Mouse (Mus musculus) mouse embryonic stem cell (cell line): Measurements from ENCODE around the gene Col4a2.

Experiments
- in situ Hi-C, 2 experiments: fragments of 300-500 bp; cut with MboI; formaldehyde crosslinking; loops; 1 replicate in 1 of 2; 3 replicates in 1 of 2; pipeline ENCODE4 v1.14.3; 2019 to 2020; ENCODE audit warnings: low sequenced_read_pairs in 2 of 2, low pct_unique_long_range_greater_than_20kb in 1 of 2, mixed read lengths in 1 of 2; ENCODE audit not compliant: unreplicated experiment in 1 of 2

Gene Col4a2

DNA sequence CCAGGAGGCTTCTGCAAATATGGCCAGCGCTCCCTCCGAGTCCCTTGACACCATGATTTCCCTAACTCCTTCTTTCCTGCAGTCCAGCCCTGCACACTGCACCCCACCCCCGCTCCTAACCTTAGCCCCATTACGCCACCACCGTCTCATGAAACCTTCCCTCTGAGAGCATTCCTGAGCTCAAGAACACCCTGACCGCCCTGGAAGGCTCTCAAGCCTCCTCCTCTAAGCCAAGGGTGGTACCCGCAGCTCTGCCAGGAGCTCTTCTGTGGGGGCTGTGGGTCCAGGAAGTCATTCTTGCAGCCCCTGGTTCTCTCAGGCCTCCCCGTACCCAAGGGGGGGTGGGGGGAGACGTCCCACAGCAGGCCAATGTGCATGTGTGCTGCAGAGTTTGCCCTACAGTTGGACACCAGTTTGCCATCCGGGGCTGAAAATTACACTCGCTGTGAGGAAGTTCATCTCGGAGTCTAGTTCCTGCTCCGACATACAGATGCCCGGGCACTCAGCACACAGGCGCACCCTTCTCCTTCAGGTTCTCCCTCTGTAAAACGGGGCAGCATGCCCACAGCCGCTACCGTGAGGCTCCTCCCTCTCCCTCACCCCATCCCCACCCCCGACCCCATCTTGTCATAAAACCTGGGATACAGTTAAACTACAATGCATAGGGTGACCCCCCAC is 57.1 kb downstream of the Col4a2 start:
- in situ Hi-C loops: no loop called here

DNA sequence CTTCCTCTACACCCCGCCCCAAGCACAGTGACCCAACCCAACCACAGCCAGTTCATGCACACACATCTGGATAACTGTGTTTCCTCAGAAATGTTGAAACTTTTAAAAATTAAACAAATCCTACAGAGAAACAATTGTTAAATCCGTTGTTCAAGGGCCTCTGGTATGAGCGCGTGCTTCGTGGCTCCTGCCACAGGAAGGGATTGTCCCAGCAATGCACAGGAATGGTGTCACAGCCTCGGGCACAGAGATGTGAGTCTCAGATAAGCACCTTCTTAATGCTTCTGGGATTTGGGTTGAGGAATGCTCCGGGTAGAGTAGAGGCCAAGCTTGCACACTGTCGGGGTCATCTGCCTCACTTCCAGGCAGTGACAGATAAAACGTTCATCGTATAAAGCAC is 58.7 kb downstream of the Col4a2 start:
- in situ Hi-C loops: no loop called here

DNA sequence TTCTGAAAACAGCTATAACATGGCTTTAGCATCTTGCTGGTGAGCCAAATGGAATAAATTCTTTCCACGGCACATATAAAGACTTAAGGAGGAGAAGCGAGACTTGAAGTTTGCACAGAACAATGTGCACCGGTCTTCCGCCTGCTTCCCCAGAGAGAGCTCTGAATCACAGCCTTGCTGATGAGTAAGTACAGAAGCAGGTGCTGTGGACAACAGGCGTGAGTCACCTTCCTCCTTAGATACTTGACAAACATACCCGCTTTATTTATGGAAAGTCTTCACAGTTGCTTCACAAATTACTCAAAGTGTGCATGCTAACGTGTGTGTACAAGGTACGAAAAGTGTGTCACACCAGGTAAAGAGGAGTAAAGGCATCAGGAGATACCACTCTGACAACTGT is 59.5 kb downstream of the Col4a2 start:
- in situ Hi-C loops: no loop called here

DNA sequence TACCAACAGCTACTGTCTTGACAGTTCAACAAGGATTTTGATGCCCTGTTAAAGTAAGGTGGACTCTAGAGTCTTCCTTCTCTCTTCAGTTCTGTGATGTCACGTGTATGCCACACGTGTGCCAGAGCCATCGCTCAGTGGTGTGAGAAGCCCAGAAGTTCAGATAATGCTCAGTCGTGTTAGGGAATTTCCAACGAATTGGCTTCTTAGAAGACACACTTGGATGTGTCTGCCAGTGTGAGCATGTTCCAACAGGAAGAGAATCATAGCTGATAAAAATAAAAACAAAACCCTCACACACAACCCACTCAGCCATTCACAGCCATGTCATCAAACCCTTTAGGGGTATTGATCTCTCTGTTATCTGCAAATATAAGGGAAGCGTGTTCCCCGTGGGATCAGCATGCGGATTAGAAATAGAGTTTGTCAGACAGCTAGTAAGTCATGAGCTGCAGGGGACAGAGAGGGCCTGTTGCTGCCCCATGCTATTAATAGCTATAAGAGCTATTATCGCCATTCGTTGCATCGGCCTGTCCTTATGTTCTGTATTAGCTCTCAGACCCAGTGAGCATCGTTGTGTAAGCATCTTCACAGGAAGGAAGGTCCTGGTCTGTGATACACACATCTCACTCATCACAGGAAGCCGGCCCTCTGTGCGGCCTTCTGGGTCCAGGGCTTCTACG is 61.2 kb downstream of the Col4a2 start:
- in situ Hi-C loops: no loop called here

DNA sequence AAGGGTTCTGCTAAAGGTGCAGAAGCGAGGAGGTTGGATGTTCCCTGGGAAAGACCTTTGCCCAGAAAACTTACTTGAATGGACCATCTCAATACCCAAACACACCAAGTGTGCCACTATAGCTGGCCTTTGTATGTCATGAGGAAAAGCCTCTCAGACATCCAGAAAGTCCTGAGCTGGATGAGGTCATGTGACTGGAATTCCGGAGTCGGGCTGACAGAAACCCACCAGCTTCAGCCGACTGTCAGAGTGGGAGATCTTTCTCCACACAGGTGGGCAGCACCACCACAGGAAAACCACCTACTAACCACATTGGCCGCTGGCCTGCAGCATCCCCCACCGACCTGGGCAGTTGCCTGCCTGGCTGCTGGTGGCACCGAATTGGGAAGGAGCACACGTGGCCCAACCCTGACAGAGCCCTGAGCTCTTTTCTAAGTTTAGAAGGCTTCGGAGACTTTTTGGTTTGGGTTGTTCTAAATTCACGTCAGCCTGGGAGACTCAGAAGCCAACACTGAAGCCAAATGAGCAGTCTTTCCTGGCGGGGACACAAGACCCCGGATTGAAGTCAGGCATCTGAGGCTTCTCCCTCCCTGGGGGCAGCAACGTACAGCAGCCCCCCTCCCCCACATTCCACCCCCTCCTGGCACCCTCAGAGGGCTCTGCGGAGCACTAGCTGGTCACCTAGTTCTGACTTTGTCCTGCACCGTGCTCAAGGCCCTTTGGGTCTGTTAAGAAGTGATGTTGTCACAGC is 61.9 kb downstream of the Col4a2 start:
- in situ Hi-C loops: loop anchor here (25.0 kb wide), 1 partner anchor 962 kb away; no protein-coding TSS in a partner anchor

DNA sequence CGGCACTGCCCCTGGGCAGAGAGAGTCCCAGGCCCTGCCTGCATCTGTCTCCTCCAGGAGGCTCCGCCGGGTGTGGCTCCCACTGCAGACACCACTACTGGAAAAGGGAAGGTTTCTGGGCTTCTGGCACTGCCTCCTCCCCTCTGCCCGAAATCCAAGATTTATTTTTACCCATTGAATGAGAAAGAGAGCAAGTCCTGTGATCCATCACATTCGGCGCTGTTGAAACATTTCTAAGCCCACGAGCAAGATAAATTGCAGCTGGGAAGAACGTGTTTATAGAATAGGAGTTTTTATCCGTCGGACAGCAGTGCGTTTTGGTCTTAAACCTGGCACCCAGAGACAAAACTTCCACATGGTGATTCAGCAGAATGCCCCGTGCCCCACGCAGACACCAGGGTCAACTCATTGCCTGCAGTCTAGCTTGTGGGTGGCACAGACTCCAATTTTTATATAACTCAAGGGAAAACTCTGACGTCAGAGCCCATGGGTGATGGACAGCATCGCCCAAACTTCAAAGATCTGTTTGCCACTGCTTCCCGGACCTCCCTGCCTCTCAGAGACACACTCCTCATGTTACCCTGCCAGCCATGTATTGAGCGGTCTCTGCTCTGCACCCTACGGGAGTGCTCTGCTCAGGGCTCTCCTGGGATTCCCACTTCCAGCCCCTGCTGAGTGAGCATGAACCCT is 63.3 kb downstream of the Col4a2 start:
- in situ Hi-C loops: loop anchor here (25.0 kb wide), 1 partner anchor 964 kb away; no protein-coding TSS in a partner anchor

DNA sequence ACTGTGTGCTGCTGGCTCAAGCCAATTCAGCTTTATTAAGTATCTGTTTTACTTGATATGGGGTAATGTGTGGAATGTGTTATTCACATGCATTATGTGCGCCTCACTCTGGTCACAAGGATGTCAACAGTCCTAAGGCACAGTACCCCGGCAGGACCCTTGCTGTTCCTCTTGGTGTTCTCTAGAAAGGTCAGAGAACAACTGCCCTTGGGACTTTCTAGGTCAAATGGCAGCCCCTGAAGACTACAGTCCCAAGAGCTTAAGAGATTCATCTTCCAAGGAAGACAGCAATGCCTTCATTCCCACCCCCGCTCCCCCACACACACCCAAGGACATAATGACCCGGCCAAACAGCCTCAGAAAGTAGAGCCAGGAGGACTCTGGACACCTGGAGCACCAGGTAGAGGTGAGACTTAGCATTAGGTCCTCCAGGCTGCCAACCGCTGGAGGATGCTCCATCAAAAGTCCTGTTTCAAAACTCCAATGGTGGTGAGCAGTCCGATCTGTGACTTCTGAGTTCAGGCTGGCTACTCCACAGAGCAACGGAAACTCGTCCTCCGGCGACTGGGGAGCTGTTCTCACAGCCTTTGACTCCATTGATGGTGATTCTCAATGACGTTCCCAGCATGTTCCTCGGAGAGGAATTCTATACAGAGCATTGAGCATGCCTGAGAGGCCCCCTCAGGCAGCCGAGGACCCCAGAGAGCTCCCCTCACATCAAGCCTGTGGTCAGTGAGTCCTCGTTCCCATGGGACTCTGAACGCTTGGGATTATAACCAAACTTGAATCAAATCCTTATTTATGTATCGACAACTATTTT is 65.0 kb downstream of the Col4a2 start:
- in situ Hi-C loops: loop anchor here (25.0 kb wide), 1 partner anchor 965 kb away; no protein-coding TSS in a partner anchor

DNA sequence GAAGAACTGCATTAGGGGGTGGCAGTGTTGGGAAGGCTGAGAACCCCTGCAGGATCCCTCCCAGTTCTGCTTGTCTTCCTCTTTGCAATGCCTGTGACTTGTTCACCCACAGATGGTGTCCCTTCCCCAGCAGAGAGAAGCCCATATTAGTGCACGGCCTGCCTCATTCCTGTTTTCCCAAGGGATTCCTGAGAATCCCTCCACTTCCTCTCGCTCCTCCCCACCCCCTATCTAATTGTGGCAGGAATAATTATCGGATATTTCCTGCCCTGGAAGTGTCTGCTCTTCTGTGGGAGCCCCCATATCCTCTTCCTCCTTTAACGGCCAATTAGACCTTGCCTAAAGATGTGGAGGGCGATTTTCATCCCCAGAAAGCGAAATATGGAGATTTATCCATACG is 67.0 kb downstream of the Col4a2 start:
- in situ Hi-C loops: loop anchor here (25.0 kb wide), 1 partner anchor 967 kb away; no protein-coding TSS in a partner anchor

DNA sequence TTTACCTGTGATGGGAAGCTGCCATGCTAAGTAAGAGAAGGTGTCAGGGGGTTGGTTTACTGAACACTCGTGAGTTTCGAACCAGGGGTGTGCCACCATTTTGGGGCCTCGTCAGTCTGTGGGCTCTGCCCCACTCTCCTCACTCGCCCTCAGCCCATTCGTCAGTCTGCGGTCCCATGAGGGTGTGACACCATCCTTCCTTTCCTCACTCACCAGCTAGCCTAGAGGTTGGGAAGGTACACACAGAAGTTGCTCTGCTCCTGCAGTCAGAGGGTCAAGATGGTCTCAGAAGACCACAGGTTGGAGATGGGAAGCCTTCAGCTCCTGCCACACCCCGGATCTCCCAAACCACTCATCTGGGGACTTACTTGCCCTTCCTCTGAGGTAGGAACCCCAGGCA is 68.9 kb downstream of the Col4a2 start:
- in situ Hi-C loops: loop anchor here (25.0 kb wide), 1 partner anchor 969 kb away; no protein-coding TSS in a partner anchor

DNA sequence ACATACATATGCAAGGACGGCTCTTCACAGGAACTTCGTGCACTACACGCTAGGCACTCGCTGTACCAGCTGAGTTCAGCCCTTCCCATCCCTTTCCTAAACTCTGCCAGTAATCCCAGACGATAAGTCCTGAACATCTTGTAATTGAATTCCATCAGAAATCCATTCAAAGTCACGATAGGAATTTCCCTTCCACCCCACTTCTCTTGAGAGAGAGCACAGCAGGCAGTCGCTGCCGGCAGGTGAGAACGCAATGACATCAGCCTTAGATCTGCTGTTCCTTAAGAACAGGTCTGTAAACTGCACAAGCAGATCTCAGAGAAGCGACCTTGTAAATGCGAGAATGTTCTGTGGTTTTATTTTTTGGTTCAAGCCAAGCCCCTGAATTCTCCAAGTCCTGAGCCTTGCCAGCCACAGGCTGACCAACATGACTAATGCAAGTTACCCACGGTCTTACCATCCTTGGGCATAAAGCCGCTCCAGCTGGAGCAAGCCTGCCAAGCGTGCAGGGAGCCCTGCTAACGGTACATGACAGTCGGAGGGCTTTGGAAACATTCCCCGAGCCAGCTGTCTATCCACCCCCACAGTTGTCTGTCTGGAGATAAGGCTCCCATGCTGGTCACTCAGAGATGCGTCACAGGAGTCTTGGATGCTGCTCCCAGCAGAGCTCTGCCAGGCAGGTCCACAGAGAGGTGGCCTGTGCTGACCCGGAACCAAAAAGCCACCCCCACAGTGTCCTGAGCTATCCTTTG is 69.6 kb downstream of the Col4a2 start:
- in situ Hi-C loops: loop anchor here (25.0 kb wide), 1 partner anchor 970 kb away; no protein-coding TSS in a partner anchor

DNA sequence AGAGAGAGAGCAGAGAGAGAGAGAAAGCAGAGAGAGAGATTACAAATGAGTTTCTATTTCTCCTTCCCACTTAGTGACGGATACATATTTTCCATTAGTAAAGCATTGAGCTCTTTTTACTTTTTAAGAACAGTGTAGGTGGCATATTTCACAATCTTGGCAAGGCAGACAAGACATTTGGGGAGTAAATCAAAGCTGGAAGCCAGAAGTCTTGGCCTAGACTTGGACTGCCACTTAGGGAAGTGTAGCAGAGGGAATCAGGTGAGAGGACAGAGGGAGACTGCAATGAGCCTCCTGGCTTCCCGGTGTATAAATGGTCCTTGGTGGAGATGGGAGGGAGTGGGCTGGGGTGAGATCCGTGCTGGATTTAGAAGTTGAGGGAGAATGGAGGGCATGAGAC is 70.3 kb downstream of the Col4a2 start:
- in situ Hi-C loops: loop anchor here (25.0 kb wide), 1 partner anchor 971 kb away; no protein-coding TSS in a partner anchor

DNA sequence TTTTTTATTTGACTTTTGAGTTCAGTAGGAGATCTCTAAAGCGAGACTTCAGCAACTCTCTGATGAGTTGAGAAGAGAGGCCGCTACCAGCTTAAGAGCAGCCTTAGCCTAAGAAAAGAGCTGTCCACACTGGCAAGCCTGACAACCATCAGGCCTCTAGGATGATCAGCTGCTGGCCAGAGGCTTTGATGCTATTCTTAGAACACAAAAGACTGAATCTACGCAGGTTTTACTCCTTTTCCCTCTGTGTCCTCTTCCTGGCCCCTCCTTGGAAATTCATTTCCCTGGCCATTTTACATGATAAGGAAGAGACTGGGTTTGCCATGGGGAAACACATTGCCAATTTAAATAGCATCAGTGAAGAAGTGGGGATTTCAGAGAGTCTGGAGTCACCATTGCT is 70.8 kb downstream of the Col4a2 start:
- in situ Hi-C loops: loop anchor here (25.0 kb wide), 1 partner anchor 971 kb away; no protein-coding TSS in a partner anchor

DNA sequence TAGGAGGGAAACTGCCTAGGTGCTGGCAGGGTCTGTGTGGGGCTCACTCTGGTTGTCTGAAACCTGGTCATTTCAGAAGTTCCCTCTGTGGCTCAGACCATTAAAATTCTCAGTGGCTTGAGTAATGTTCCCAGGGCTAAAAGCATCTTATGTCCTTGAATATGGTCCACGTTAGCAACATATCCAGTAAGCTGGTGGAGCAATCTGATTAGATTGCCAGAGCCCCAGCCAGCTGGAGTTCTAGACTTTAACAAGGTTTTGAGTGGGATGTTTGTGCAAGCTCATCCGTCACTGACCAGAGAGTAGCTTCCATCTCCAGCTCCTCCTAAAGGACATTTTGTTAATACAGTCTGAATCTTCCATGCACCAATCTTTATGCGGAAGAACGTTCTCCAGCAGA is 72.2 kb downstream of the Col4a2 start:
- in situ Hi-C loops: loop anchor here (25.0 kb wide), 1 partner anchor 973 kb away; no protein-coding TSS in a partner anchor

DNA sequence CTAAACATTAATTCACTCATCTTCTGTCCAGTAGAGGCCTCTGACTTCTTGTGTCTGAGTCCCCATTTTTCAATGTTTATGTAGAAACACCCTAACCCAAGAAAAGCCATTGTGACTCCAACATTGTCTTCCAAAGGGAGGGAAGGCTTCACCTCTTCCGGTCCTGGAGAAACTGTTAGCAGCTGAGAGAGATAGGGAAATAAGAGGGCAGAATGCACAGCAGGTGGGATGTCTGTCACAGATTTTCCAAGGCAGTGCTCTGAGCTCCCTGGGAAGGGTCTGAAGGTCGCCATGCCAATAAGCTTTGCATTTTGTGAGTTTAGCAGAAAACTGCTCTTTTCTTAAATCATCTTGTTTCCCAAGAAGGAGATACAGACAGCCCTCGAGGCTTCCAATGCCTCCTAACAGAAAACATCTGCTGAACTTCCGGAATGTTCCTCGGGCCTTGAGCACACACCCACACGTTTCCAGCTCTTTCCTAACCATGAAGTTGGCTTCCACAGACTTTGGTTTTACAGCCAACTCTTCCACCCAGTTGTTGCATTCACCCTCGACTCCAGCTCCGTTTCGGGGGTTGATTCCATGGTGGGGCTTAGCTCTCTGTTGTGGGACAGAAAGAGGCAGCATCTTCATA is 72.8 kb downstream of the Col4a2 start:
- in situ Hi-C loops: loop anchor here (25.0 kb wide), 1 partner anchor 973 kb away; no protein-coding TSS in a partner anchor

DNA sequence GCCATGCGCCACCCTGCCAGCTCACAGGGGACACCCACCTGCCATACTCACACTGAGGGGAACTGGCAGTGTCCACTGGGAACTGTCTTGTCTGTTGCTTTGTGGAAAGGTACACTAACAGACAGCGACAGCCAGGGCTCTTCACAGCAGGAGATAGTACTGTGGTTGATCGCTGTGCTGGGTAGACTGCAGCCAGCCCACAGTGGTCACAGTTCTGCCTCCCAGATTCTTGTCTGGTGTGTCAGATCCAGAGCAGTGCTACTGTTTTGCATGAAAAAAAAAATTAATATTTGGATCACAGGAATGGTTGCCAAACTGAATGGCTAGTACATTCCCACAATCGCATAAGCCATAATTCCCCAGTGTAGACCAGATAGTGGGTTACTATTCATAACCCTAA is 74.7 kb downstream of the Col4a2 start:
- in situ Hi-C loops: loop anchor here (25.0 kb wide), 1 partner anchor 975 kb away; no protein-coding TSS in a partner anchor

DNA sequence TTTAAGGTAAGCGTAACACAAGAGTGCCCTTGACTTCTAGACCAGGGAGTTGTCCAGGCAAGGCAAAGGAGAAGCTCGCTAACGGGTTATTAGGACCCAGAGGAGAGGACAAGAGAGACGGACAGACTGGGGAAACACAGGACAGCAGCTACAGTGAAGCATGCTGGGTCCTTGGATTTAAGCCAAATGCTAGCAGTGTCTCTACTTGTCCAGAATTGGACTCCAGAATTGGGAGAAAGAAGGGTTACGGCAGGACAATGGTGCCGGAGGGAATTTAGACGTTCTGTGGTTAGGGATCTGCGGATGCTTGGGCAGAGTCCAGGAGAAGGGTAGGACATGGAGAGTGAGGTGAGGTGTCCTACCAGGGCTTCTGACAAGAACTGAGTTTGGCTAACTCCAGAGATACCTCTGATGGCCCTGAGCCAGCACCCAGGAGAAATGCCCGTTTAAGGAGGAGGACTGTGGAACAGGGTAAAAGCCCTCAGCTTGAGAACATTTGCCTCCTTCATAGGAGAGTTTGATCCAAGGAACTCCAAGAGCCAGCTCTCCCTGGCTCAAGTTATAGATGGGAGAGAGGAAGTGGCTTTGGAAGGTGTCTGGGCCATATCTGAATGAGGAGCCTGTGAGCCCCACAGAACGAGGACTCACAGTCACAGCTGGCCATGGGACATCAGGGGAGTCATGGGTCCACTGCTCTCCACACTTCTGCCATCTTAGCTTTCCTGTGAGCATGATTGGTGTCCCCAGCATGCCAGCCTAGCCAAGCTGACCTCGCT is 76.9 kb downstream of the Col4a2 start:
- in situ Hi-C loops: loop anchor here (5.0 to 25.0 kb wide), 3 partner anchors 132 to 977 kb away; no protein-coding TSS in a partner anchor
